Mouse (Mus musculus) testis, adult 2 months (tissue): ENCODE results near the gene S100a16.

ENCODE experiments used
- CTCF ChIP-seq: fragments of 200-500 bp; IDR thresholded peaks from 2 replicates; pipeline ENCODE4 v1.5.1; 2012; ENCODE audit warnings: low read depth, mild to moderate bottlenecking, inconsistent platforms, low read length, moderate library complexity; ENCODE audit not compliant: control insufficient read depth, insufficient read depth, insufficient replicate concordance
- POLR2A ChIP-seq: fragments of 200-500 bp; IDR thresholded peaks from 2 replicates; pipeline ENCODE4 v1.6.1; 2012; ENCODE audit warnings: low read depth, mild to moderate bottlenecking, inconsistent platforms, low read length, moderate library complexity; ENCODE audit not compliant: control insufficient read depth

DNA sequence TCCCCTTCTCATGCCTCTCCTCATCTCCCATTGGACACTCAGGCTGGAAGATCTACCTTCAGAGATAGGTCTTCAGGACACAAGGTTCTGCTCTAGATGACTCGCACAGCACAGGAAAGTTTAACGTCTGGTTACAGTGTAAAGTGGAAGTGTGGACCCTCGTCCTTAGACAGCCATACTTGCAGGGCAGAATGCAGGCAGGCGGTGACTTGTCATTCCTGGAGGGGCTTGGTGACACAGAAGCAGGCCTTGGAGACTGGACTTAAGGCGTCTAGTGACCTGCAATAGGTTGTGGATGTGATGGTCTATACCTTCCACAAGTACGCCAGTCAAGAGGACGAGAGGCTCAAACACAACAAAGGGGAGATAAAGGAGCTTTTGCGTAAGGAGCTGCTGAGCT is 52.9 kb downstream of the S100a16 start, which contains the start of gene S100a2:
- no peak for TF ChIP-seq CTCF
- TF ChIP-seq POLR2A, result no peak
